Mouse (Mus musculus) megakaryocyte, embryonic 14.5 days (primary cell): ENCODE measurements around the gene Ltbp4.

ENCODE experiments used
- FLI1 ChIP-seq: IDR thresholded peaks from 2 replicates; pipeline ENCODE4 v1.6.1; 2012; ENCODE audit warnings: low read length, inconsistent platforms, mixed read lengths
- GATA1 ChIP-seq: IDR thresholded peaks from 3 replicates; pipeline ENCODE4 v1.6.1; 2012; ENCODE audit warnings: mixed read lengths, low read length, inconsistent platforms, borderline replicate concordance

- TF ChIP-seq GATA1: no peak
- TF ChIP-seq FLI1: no peak
Measured at GRCm38 (mm10) chr7:27314393-27314792, 23.1 kb downstream of the Ltbp4 start.
